Mouse (Mus musculus): ENCODE results near the gene Ust. TPM values are rescaled to one million over a fixed set of nuclear protein-coding genes. Genes with fewer than 3 reads are reported as not detected.

Ust gene
- total and polyA plus RNA-seq, 3 experiments = 1.1 to 1.7 (median 1.6) TPM

DNA sequence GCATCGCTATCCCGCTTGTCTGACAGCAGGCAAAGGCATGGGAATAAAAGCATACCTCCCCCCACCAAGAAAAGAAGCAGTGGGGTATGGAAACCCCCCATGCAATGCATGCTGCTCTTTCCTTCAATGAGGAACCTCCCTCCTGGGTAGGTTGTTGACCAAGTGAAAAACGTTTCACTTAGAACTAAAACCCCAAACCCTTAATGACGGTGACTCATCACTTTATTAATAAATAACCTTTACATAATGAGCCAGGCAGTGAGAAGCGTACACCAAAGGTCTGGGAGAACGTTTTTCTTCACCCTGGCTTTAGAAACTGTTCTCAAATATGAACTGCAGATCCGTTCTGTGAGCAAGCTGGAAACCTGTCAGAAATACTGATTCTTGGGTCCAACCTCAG is 130.4 kb downstream of the Ust start:
- Histone ChIP-seq H3K36me3 (ENCODE audit: control insufficient read depth, insufficient read depth, low read length) (no peaks in the 10 kb centered on the region), H3K27me3 (ENCODE audit: control insufficient read depth, insufficient read depth, low read length) (no peaks in the 10 kb centered on the region), H3K4me1 (ENCODE audit: control insufficient read depth, insufficient read depth, low read length) (peaks cover 2% of the 10 kb centered on the region; the same call in 1 of the 2 replicates), H3K9ac (ENCODE audit: low read depth, low read length) (no peak overlapping the region), H3K27ac (no peak overlapping the region), H3K4me3 (no peak overlapping the region), H3K79me2 (replicated peaks; ENCODE audit: control insufficient read depth, insufficient read depth, low read length) (no peaks in the 10 kb centered on the region)
- no peak for DNase-seq
- 79% methylated on average over 7 of the region's 7 CpGs for WGBS
- no peak for TF ChIP-seq EP300 (IDR thresholded peaks at IDR 0.05; ENCODE audit: insufficient read depth, low read depth, low read length)
- no peak for TF ChIP-seq POLR2A (IDR thresholded peaks at IDR 0.05; ENCODE audit: insufficient read depth, low read depth, low read length)
- no peak for TF ChIP-seq CTCF (IDR thresholded peaks at IDR 0.05)
- intact Hi-C loops (cut with DNase I) = no loop called here

GRCm38 (mm10) chr10:8369894-8370500 is 148.6 kb downstream of the Ust start:
- DNase-seq = no peak
- Histone ChIP-seq H3K4me1 (ENCODE audit: control insufficient read depth, insufficient read depth, low read length) (no peaks in the 10 kb centered on the region), H3K79me2 (replicated peaks; ENCODE audit: control insufficient read depth, insufficient read depth, low read length) (no peaks in the 10 kb centered on the region), H3K27ac (no peak overlapping the region), H3K36me3 (ENCODE audit: control insufficient read depth, insufficient read depth, low read length) (no peaks in the 10 kb centered on the region), H3K4me3 (no peak overlapping the region), H3K9ac (ENCODE audit: low read depth, low read length) (no peak overlapping the region), H3K27me3 (ENCODE audit: control insufficient read depth, insufficient read depth, low read length) (no peaks in the 10 kb centered on the region)
- intact Hi-C loops (cut with DNase I) = no loop called here
- TF ChIP-seq CTCF (IDR thresholded peaks at IDR 0.05) (no peak), EP300 (IDR thresholded peaks at IDR 0.05; ENCODE audit: insufficient read depth, low read depth, low read length) (no peak), POLR2A (IDR thresholded peaks at IDR 0.05; ENCODE audit: insufficient read depth, low read depth, low read length) (no peak)
- WGBS = 70% methylated on average over 10 of the region's 10 CpGs

DNA sequence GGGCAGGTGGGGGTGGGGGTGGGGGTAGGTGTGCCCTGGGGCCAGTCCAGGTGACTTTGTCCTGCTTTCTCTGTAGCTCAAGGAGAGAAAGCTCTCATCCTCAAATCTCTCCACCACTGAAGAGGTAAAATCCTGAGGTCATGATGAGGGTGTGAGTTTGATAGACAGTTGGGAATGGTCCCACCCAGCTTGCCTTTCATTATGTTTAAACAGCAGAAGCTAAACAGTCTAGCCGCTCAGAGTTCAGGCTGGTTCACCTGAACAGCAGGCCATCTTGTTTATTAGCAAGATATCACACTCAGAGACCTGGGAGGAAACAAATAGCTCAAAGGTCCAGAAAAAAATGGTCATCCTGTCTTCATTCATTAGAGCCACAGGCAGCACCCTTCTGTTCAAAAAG is 152.8 kb downstream of the Ust start:
- no peak overlapping the region for H3K4me3 ChIP-seq
- TF ChIP-seq EP300 (IDR thresholded peaks at IDR 0.05; ENCODE audit: insufficient read depth, low read depth, low read length) (no peak), CTCF (IDR thresholded peaks at IDR 0.05) (no peak), POLR2A (IDR thresholded peaks at IDR 0.05; ENCODE audit: insufficient read depth, low read depth, low read length) (no peak)
- 64% methylated on average over 1 of the region's 1 CpGs for WGBS

GRCm38 (mm10) chr10:8364182-8364581 is 154.4 kb downstream of the Ust start:
- intact Hi-C loops (cut with DNase I) = no loop called here
- H3K4me3 ChIP-seq = no peak overlapping the region
- H3K36me3 ChIP-seq (ENCODE audit: control insufficient read depth, insufficient read depth, low read length) = no peaks in the 10 kb centered on the region
- H3K27me3 ChIP-seq (ENCODE audit: control insufficient read depth, insufficient read depth, low read length) = no peaks in the 10 kb centered on the region
- DNase-seq = no peak
- H3K9ac ChIP-seq (ENCODE audit: low read depth, low read length) = no peak overlapping the region
- WGBS = 61% methylated on average over 3 of the region's 3 CpGs
- H3K79me2 ChIP-seq (replicated peaks; ENCODE audit: control insufficient read depth, insufficient read depth, low read length) = no peaks in the 10 kb centered on the region
- no peak for TF ChIP-seq CTCF (IDR thresholded peaks at IDR 0.05)
- TF ChIP-seq POLR2A (IDR thresholded peaks at IDR 0.05; ENCODE audit: insufficient read depth, low read depth, low read length) = no peak
- no peak for TF ChIP-seq EP300 (IDR thresholded peaks at IDR 0.05; ENCODE audit: insufficient read depth, low read depth, low read length)
- no peak overlapping the region for H3K27ac ChIP-seq
- H3K4me1 ChIP-seq (ENCODE audit: control insufficient read depth, insufficient read depth, low read length) = no peaks in the 10 kb centered on the region

More for the DNA sequence above, 152.8 kb downstream of the Ust start:
- no peak for DNase-seq
- no peak overlapping the region for H3K9ac ChIP-seq (ENCODE audit: low read depth, low read length)
- H3K4me1 ChIP-seq (ENCODE audit: control insufficient read depth, insufficient read depth, low read length) = no peaks in the 10 kb centered on the region
- no peak overlapping the region for H3K27ac ChIP-seq
- intact Hi-C loops (cut with DNase I) = no loop called here
- H3K36me3 ChIP-seq (ENCODE audit: control insufficient read depth, insufficient read depth, low read length) = no peaks in the 10 kb centered on the region
- no peaks in the 10 kb centered on the region for H3K79me2 ChIP-seq (replicated peaks; ENCODE audit: control insufficient read depth, insufficient read depth, low read length)
- no peaks in the 10 kb centered on the region for H3K27me3 ChIP-seq (ENCODE audit: control insufficient read depth, insufficient read depth, low read length)

- Histone ChIP-seq H3K27me3 (ENCODE audit: control insufficient read depth, insufficient read depth, low read length) (no peaks in the 10 kb centered on the region), H3K4me3 (no peak overlapping the region), H3K4me1 (ENCODE audit: control insufficient read depth, insufficient read depth, low read length) (no peaks in the 10 kb centered on the region), H3K36me3 (ENCODE audit: control insufficient read depth, insufficient read depth, low read length) (no peaks in the 10 kb centered on the region), H3K27ac (no peak overlapping the region), H3K79me2 (replicated peaks; ENCODE audit: control insufficient read depth, insufficient read depth, low read length) (no peaks in the 10 kb centered on the region), H3K9ac (ENCODE audit: low read depth, low read length) (no peak overlapping the region)
- intact Hi-C loops (cut with DNase I) = no loop called here
- TF ChIP-seq CTCF (IDR thresholded peaks at IDR 0.05) (no peak), POLR2A (IDR thresholded peaks at IDR 0.05; ENCODE audit: insufficient read depth, low read depth, low read length) (no peak), EP300 (IDR thresholded peaks at IDR 0.05; ENCODE audit: insufficient read depth, low read depth, low read length) (no peak)
- DNase-seq = no peak
- WGBS = 59% methylated on average over 8 of the region's 8 CpGs
These were observed 155.3 kb downstream of the Ust start for GRCm38 (mm10) chr10:8363281-8363680.

DNA sequence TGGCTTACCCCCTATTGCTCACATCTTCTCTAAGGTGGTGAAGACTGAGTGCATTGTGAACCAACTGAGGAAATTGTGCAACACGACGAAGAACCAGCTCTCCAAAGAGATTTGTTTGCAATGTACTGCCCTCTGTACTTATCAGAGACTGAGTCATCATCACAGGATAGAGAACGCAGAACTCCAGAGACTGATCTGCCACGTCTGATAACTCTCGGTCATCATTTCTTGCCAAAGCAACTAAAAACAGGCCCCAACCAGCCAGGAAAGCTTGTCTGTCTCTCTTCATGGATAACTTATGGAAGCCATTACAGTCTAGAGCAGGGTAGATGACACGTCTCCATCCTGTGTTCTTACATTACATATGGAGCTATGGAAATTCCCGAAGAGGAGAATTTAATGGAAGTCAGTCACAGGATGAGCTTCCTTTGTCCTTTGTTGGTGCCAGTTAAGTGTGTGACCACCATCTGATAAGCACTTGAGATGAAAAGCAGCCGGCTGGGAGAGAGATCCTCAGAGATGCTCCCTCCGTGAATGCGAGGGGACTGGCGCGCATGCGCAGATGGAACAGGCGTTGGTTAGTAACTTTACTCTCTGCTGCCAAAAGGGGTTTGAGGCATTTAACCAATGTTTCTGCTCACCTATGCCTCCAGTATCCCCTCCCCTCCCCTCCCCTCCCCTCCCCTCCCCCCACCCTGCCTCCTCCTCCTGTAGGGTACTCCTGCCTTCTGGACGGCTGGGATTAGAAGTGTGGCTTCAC is 160.2 kb downstream of the Ust start:
- Histone ChIP-seq H3K27ac (no peak overlapping the region), H3K36me3 (ENCODE audit: control insufficient read depth, insufficient read depth, low read length) (no peaks in the 10 kb centered on the region), H3K4me1 (ENCODE audit: control insufficient read depth, insufficient read depth, low read length) (no peaks in the 10 kb centered on the region; the same call in 1 of the 2 replicates), H3K4me3 (no peak overlapping the region), H3K27me3 (ENCODE audit: control insufficient read depth, insufficient read depth, low read length) (no peaks in the 10 kb centered on the region), H3K79me2 (replicated peaks; ENCODE audit: control insufficient read depth, insufficient read depth, low read length) (no peaks in the 10 kb centered on the region), H3K9ac (ENCODE audit: low read depth, low read length) (no peak overlapping the region)
- DNase-seq = peak in 1 of 2 experiments; percentile 5
- TF ChIP-seq POLR2A (IDR thresholded peaks at IDR 0.05; ENCODE audit: insufficient read depth, low read depth, low read length) = no peak
- TF ChIP-seq CTCF (IDR thresholded peaks at IDR 0.05) = no peak
- TF ChIP-seq EP300 (IDR thresholded peaks at IDR 0.05; ENCODE audit: insufficient read depth, low read depth, low read length) = no peak
- WGBS = 66% methylated on average over 15 of the region's 15 CpGs
- intact Hi-C loops (cut with DNase I) = no loop called here

Data from heart, adult 2 months (tissue).